ENCODE assay signal across 9 mouse cellular contexts in genomic region chr5:140596927-140597588, GRCm38 (mm10). TPM values are rescaled to one million over a fixed set of nuclear protein-coding genes. Genes with fewer than 3 reads are reported as not detected.
DNase-seq lines count a peak whose midpoint lies in the region; ATAC-seq and TF ChIP-seq lines count a peak whose summit lies in the region.
"Had no signal": no experiment of that assay in that cellular context is flagged by ENCODE, and none has a peak within 500 bp of the region (broad histone marks: within the 10 kb centered on the region; RNA-seq: fewer than 3 reads in every experiment).

No protein-coding gene starts in this region.

- TF ChIP-seq EP300 in heart, postnatal 0 days (IDR thresholded peaks at IDR 0.05; ENCODE audit: low read depth): 0 out of 2 replicates have a peak, but pooled peaks have one; percentile 30

- 75% methylated on average over 18 of the region's 18 CpGs for WGBS in midbrain, embryonic 10.5 days
- WGBS in midbrain, embryonic 13.5 days: 78% methylated on average over 18 of the region's 18 CpGs
- WGBS in heart, postnatal 0 days: 49% methylated on average over 18 of the region's 18 CpGs
- 13% methylated on average over 18 of the region's 18 CpGs for WGBS in liver, embryonic 13.5 days (ENCODE audit: insufficient replicate concordance)
- 72% methylated on average over 18 of the region's 18 CpGs for WGBS in midbrain, postnatal 0 days

- H3K27ac ChIP-seq in midbrain, embryonic 10.5 days (replicated peaks): peak overlapping the region; percentile 25
- H3K27ac ChIP-seq in midbrain, embryonic 13.5 days: no peak overlapping the region
- peak overlapping the region; percentile 26; the same call in 1 of the 2 replicates for H3K27ac ChIP-seq in heart, postnatal 0 days (ENCODE audit: low read depth)
- peak overlapping the region; percentile 95 for H3K27ac ChIP-seq in liver, embryonic 13.5 days
- no peak overlapping the region for H3K27ac ChIP-seq in midbrain, postnatal 0 days (ENCODE audit: low read depth, low read length)

- DNase-seq in midbrain, embryonic 10.5 days (ENCODE audit: low spot score): no peak
- DNase-seq in heart, postnatal 0 days (ENCODE audit: low spot score): no peak
- DNase-seq in liver, embryonic 13.5 days: peak; percentile 57
- DNase-seq in spleen, postnatal 10 days (ENCODE audit: low spot score in 2 of 2): peak; percentile 73 to 76
- DNase-seq in frontal cortex, postnatal 10 days (ENCODE audit: low spot score in 2 of 2): no peak
- DNase-seq in ovary, postnatal 36 days (ENCODE audit: low spot score): no peak
- no peak for DNase-seq in midbrain, postnatal 0 days (ENCODE audit: low spot score)

- no peak for ATAC-seq in midbrain, embryonic 13.5 days
- ATAC-seq in heart, postnatal 0 days (ENCODE audit: insufficient read depth, low read depth): no peak
- ATAC-seq in liver, embryonic 13.5 days (ENCODE audit: low read depth): peak; percentile 89
- no peak for ATAC-seq in midbrain, postnatal 0 days (ENCODE audit: low FRiP score)

- peaks cover 4% of the 10 kb centered on the region; the same call in 1 of the 2 replicates for H3K27me3 ChIP-seq in midbrain, embryonic 10.5 days (ENCODE audit: low read depth, poor library complexity, severe bottlenecking)
- no peaks in the 10 kb centered on the region; the same call in 1 of the 2 replicates for H3K27me3 ChIP-seq in midbrain, embryonic 13.5 days
- peaks cover 13% of the 10 kb centered on the region; the same call in 1 of the 2 replicates for H3K27me3 ChIP-seq in heart, postnatal 0 days (ENCODE audit: control insufficient read depth, insufficient read depth, low read length)
- peaks cover 19% of the 10 kb centered on the region for H3K27me3 ChIP-seq in liver, embryonic 13.5 days
- no peaks in the 10 kb centered on the region for H3K27me3 ChIP-seq in midbrain, postnatal 0 days (ENCODE audit: insufficient read depth, low read length)

- H3K9ac ChIP-seq in midbrain, embryonic 13.5 days (replicated peaks): no peak overlapping the region
- H3K9ac ChIP-seq in heart, postnatal 0 days (replicated peaks; ENCODE audit: low read depth, low read length): no peak overlapping the region
- H3K9ac ChIP-seq in liver, embryonic 13.5 days: peak overlapping the region; percentile 71
- H3K9ac ChIP-seq in midbrain, postnatal 0 days (replicated peaks; ENCODE audit: low read length, poor library complexity, severe bottlenecking): no peak overlapping the region

- TF ChIP-seq CTCF in heart, postnatal 0 days (IDR thresholded peaks at IDR 0.05; ENCODE audit: low read depth): no peak
- TF ChIP-seq CTCF in midbrain, postnatal 0 days (IDR thresholded peaks at IDR 0.05): no peak

- H3K4me2 ChIP-seq in midbrain, embryonic 13.5 days (replicated peaks): no peak overlapping the region
- no peak overlapping the region for H3K4me2 ChIP-seq in heart, postnatal 0 days (ENCODE audit: low read depth, low read length)
- peak overlapping the region; percentile 72 for H3K4me2 ChIP-seq in liver, embryonic 13.5 days
- no peak overlapping the region for H3K4me2 ChIP-seq in midbrain, postnatal 0 days (ENCODE audit: low read depth, low read length, poor library complexity, severe bottlenecking)

- H3K36me3 ChIP-seq in midbrain, embryonic 10.5 days: no peaks in the 10 kb centered on the region
- H3K36me3 ChIP-seq in midbrain, embryonic 13.5 days: no peaks in the 10 kb centered on the region
- no peaks in the 10 kb centered on the region for H3K36me3 ChIP-seq in heart, postnatal 0 days (replicated peaks; ENCODE audit: control insufficient read depth, insufficient read depth, low read length)
- no peaks in the 10 kb centered on the region for H3K36me3 ChIP-seq in liver, embryonic 13.5 days
- no peaks in the 10 kb centered on the region for H3K36me3 ChIP-seq in midbrain, postnatal 0 days (ENCODE audit: insufficient read depth, low read length)

- peaks cover 49% of the 10 kb centered on the region for H3K4me1 ChIP-seq in midbrain, embryonic 10.5 days
- 0 out of 2 replicates have a peak, but pooled peaks cover 5% of the 10 kb centered on the region for H3K4me1 ChIP-seq in midbrain, embryonic 13.5 days (replicated peaks)
- no peaks in the 10 kb centered on the region; the same call in 1 of the 2 replicates for H3K4me1 ChIP-seq in heart, postnatal 0 days (ENCODE audit: control insufficient read depth, insufficient read depth)
- H3K4me1 ChIP-seq in liver, embryonic 13.5 days (replicated peaks): peaks cover 52% of the 10 kb centered on the region
- H3K4me1 ChIP-seq in midbrain, postnatal 0 days (ENCODE audit: insufficient read depth, low read length): no peaks in the 10 kb centered on the region

- H3K9me3 ChIP-seq in midbrain, embryonic 10.5 days (replicated peaks): no peaks in the 10 kb centered on the region
- no peaks in the 10 kb centered on the region for H3K9me3 ChIP-seq in midbrain, embryonic 13.5 days
- no peaks in the 10 kb centered on the region for H3K9me3 ChIP-seq in heart, postnatal 0 days (replicated peaks; ENCODE audit: control insufficient read depth, low read length)
- no peaks in the 10 kb centered on the region for H3K9me3 ChIP-seq in liver, embryonic 13.5 days (replicated peaks)
- no peaks in the 10 kb centered on the region for H3K9me3 ChIP-seq in midbrain, postnatal 0 days (ENCODE audit: low read length)

- no peak overlapping the region for H3K4me3 ChIP-seq in midbrain, embryonic 10.5 days
- H3K4me3 ChIP-seq in midbrain, embryonic 13.5 days (replicated peaks): no peak overlapping the region
- H3K4me3 ChIP-seq in heart, postnatal 0 days (ENCODE audit: low read depth, low read length): no peak overlapping the region
- peak overlapping the region; percentile 35 for H3K4me3 ChIP-seq in liver, embryonic 13.5 days (replicated peaks)
- H3K4me3 ChIP-seq in midbrain, postnatal 0 days (ENCODE audit: low read depth, low read length): no peak overlapping the region

RNA-seq across cellular contexts. Expression of gene Lfng, which starts 10.1 kb away (rescaled TPM):
- polyA plus RNA-seq in midbrain, embryonic 10.5 days (2016; fragmentation: Nextera tagmentation; extraction: Ambion mirVana): 43.7 and 50.8 TPM in 2 replicates
- polyA plus RNA-seq in midbrain, embryonic 13.5 days (2015; fragmentation: Nextera tagmentation; extraction: Ambion mirVana): 25.0 and 25.7 TPM in 2 replicates
- 8.2 and 22.3 TPM in 2 replicates for total RNA-seq in heart, postnatal 0 days (2014; rRNA removed; ENCODE audit: low replicate concordance)
- polyA plus RNA-seq in heart, postnatal 0 days (2015; fragmentation: Nextera tagmentation; extraction: Ambion mirVana): 4.1 and 4.4 TPM in 2 replicates
- polyA plus RNA-seq in liver, embryonic 13.5 days (2015; fragmentation: Nextera tagmentation; extraction: Ambion mirVana): 7.6 and 8.0 TPM in 2 replicates
- 55.6 and 56.6 TPM in 2 replicates for total RNA-seq in midbrain, postnatal 0 days (2014; rRNA removed)
- polyA plus RNA-seq in midbrain, postnatal 0 days (2015; fragmentation: Nextera tagmentation; extraction: Ambion mirVana): 20.1 and 22.5 TPM in 2 replicates

RNA-seq across cellular contexts. Expression of gene Grifin, which starts 32.2 kb away (rescaled TPM):
- 0.62 and 0.63 TPM in 2 replicates for polyA plus RNA-seq in midbrain, embryonic 10.5 days (2016; fragmentation: Nextera tagmentation; extraction: Ambion mirVana)
- polyA plus RNA-seq in midbrain, embryonic 13.5 days (2015; fragmentation: Nextera tagmentation; extraction: Ambion mirVana): not detected in 2 replicates
- not detected in 2 replicates for total RNA-seq in heart, postnatal 0 days (2014; rRNA removed; ENCODE audit: low replicate concordance)
- polyA plus RNA-seq in heart, postnatal 0 days (2015; fragmentation: Nextera tagmentation; extraction: Ambion mirVana): not detected in 2 replicates
- polyA plus RNA-seq in liver, embryonic 13.5 days (2015; fragmentation: Nextera tagmentation; extraction: Ambion mirVana): 4.6 and 4.9 TPM in 2 replicates
- total RNA-seq in midbrain, postnatal 0 days (2014; rRNA removed): not detected in 2 replicates
- 0.39 TPM in 1 of 2 replicates, not detected in the other for polyA plus RNA-seq in midbrain, postnatal 0 days (2015; fragmentation: Nextera tagmentation; extraction: Ambion mirVana)
- total RNA-seq: left cerebral cortex, postnatal 10 days had no signal

RNA-seq across cellular contexts. Expression of gene Ttyh3, which starts 51.8 kb away (rescaled TPM):
- polyA plus RNA-seq in midbrain, embryonic 10.5 days (2016; fragmentation: Nextera tagmentation; extraction: Ambion mirVana): 28.6 and 36.2 TPM in 2 replicates
- 53.6 and 76.6 TPM in 2 replicates for polyA plus RNA-seq in midbrain, embryonic 13.5 days (2015; fragmentation: Nextera tagmentation; extraction: Ambion mirVana)
- total RNA-seq in heart, postnatal 0 days (2014; rRNA removed; ENCODE audit: low replicate concordance): 53.2 and 55.2 TPM in 2 replicates
- polyA plus RNA-seq in heart, postnatal 0 days (2015; fragmentation: Nextera tagmentation; extraction: Ambion mirVana): 8.5 and 8.9 TPM in 2 replicates
- polyA plus RNA-seq in liver, embryonic 13.5 days (2015; fragmentation: Nextera tagmentation; extraction: Ambion mirVana): 4.8 and 4.9 TPM in 2 replicates
- total RNA-seq in midbrain, postnatal 0 days (2014; rRNA removed): 196 and 204 TPM in 2 replicates
- polyA plus RNA-seq in midbrain, postnatal 0 days (2015; fragmentation: Nextera tagmentation; extraction: Ambion mirVana): 52.0 and 56.6 TPM in 2 replicates

Comparison
In these comparisons a context has a peak if more than half of its experiments do, and no peak if none do; other contexts are left out.
1. H3K27ac ChIP-seq: peak in midbrain, embryonic 10.5 days (single experiment), heart, postnatal 0 days (single experiment) and liver, embryonic 13.5 days (single experiment); none in midbrain, embryonic 13.5 days (single experiment) and midbrain, postnatal 0 days (single experiment).
2. DNase-seq: peak in liver, embryonic 13.5 days (single experiment) and spleen, postnatal 10 days (2 of 2); none in midbrain, embryonic 10.5 days (single experiment), heart, postnatal 0 days (single experiment), frontal cortex, postnatal 10 days (0 of 2), ovary, postnatal 36 days (single experiment) and midbrain, postnatal 0 days (single experiment).